Mouse (Mus musculus) cortical plate, adult 2 months (tissue): ENCODE measurements at regions not wholly inside any gene's neighbourhood (a gene's known extent, or its start where the extent isn't known, plus 50 kb on each side); places are given as distances from the start of the nearest gene placed in this dataset.

Source experiments
- CTCF ChIP-seq: fragments of 200-500 bp; IDR thresholded peaks from 2 replicates; pipeline ENCODE4 v1.5.1; 2011; ENCODE audit warnings: mild to moderate bottlenecking, control low read depth, low read length; ENCODE audit not compliant: insufficient read depth; ENCODE audit errors: extremely low read depth
- POLR2A ChIP-seq: fragments of 200-500 bp; IDR thresholded peaks from 2 replicates; pipeline ENCODE4 v1.6.1; 2011; ENCODE audit warnings: mild to moderate bottlenecking, low read length, control low read depth; ENCODE audit not compliant: insufficient read depth; ENCODE audit errors: extremely low read depth

- TF ChIP-seq CTCF (no peak), POLR2A (no peak)
Observed at GRCm38 (mm10) chr12:21503250-21503649, 85.8 kb upstream of the Ywhaq start.
